Mouse (Mus musculus) myocyte (in vitro differentiated cells): ENCODE measurements around the gene Nfe2. TPM values are rescaled to one million over a fixed set of nuclear protein-coding genes. Genes with fewer than 3 reads are reported as not detected.

Experiments
- H3K27me3 ChIP-seq: one replicate; pipeline ENCODE4 v1.6.1; 2011; ENCODE audit not compliant: control insufficient read depth, insufficient read depth, insufficient read length
- H3K36me3 ChIP-seq: one replicate; pipeline ENCODE4 v1.6.1; 2011; ENCODE audit not compliant: control insufficient read depth, insufficient read depth
- H3K4me2 ChIP-seq: one replicate; pipeline ENCODE4 v1.6.1; 2011; ENCODE audit warnings: low read depth, control low read depth
- H3K4me3 ChIP-seq: one replicate; pipeline ENCODE4 v1.5.1; 2011; ENCODE audit warnings: mild to moderate bottlenecking, control low read depth, moderate library complexity
- H3K79me2 ChIP-seq: one replicate; pipeline ENCODE4 v1.6.1; 2011; ENCODE audit not compliant: control insufficient read depth, insufficient read depth
- H3ac ChIP-seq: one replicate; pipeline ENCODE4 v1.6.1; 2011; ENCODE audit not compliant: control insufficient read depth, insufficient read length
- CEBPB ChIP-seq: IDR thresholded peaks from 2 replicates; pipeline ENCODE4 v1.6.1; 2011; ENCODE audit warnings: mild to moderate bottlenecking, moderate library complexity; ENCODE audit not compliant: poor library complexity, insufficient read depth, severe bottlenecking
- E2F4 ChIP-seq: IDR thresholded peaks from one replicate; pipeline ENCODE4 v1.6.1; 2011; ENCODE audit warnings: mild to moderate bottlenecking, control low read depth, moderate library complexity; ENCODE audit not compliant: insufficient read depth
- MAX ChIP-seq: IDR thresholded peaks from one replicate; pipeline ENCODE4 v1.6.1; 2011; ENCODE audit warnings: low read depth, mild to moderate bottlenecking, control low read depth
- MYOD1 ChIP-seq, 3 experiments: IDR thresholded peaks; one replicate each; pipeline ENCODE4 v1.6.1; 2011; ENCODE audit warnings: control low read depth in 2 of 3, low read depth in 2 of 3, mild to moderate bottlenecking in 2 of 3, moderate library complexity in 1 of 3; ENCODE audit not compliant: insufficient read length in 2 of 3, control insufficient read depth in 1 of 3
- MYOG ChIP-seq, 3 experiments: IDR thresholded peaks; one replicate each; pipeline ENCODE4 v1.6.1; 2011; ENCODE audit warnings: control low read depth in 2 of 3, low read depth in 2 of 3, mild to moderate bottlenecking in 2 of 3; ENCODE audit not compliant: insufficient read length in 2 of 3, control insufficient read depth in 1 of 3, insufficient read depth in 1 of 3
- POLR2A ChIP-seq: IDR thresholded peaks from one replicate; pipeline ENCODE4 v1.6.1; 2011; ENCODE audit warnings: low read depth, mild to moderate bottlenecking, control low read depth, moderate library complexity; ENCODE audit not compliant: insufficient read length
- POLR2AphosphoS2 ChIP-seq: IDR thresholded peaks from one replicate; pipeline ENCODE4 v1.6.1; 2011; ENCODE audit warnings: low read depth, control low read depth; ENCODE audit not compliant: insufficient read length
- REST ChIP-seq: IDR thresholded peaks from one replicate; pipeline ENCODE4 v1.6.1; 2011; ENCODE audit warnings: mild to moderate bottlenecking, control low read depth, moderate library complexity; ENCODE audit not compliant: insufficient read depth, insufficient read length
- SRF ChIP-seq: IDR thresholded peaks from one replicate; pipeline ENCODE4 v1.6.1; 2011; ENCODE audit warnings: low read depth; ENCODE audit not compliant: control insufficient read depth, insufficient read length
- TCF12 ChIP-seq: IDR thresholded peaks from one replicate; pipeline ENCODE4 v1.6.1; 2011; ENCODE audit warnings: mild to moderate bottlenecking, control low read depth; ENCODE audit not compliant: poor library complexity, insufficient read depth, severe bottlenecking
- TCF3 ChIP-seq: IDR thresholded peaks from one replicate; pipeline ENCODE4 v1.6.1; 2011; ENCODE audit warnings: low read depth, control low read depth; ENCODE audit not compliant: insufficient read length
- USF1 ChIP-seq: IDR thresholded peaks from one replicate; pipeline ENCODE4 v1.6.1; 2011; ENCODE audit warnings: low read depth, mild to moderate bottlenecking, control low read depth, moderate library complexity
- polyA plus RNA-seq: library from polyadenylated mRNA; unstranded; fragments of >200 nt; fragmentation: generic; extraction: Trizol; gene quantifications from one replicate; pipeline ENCODE4 v1.2.1, GENCODE M21; 2012; ENCODE audit warnings: missing spikeins

Gene Nfe2
- polyA plus RNA-seq, 1 experiment, result 0.42 TPM

DNA sequence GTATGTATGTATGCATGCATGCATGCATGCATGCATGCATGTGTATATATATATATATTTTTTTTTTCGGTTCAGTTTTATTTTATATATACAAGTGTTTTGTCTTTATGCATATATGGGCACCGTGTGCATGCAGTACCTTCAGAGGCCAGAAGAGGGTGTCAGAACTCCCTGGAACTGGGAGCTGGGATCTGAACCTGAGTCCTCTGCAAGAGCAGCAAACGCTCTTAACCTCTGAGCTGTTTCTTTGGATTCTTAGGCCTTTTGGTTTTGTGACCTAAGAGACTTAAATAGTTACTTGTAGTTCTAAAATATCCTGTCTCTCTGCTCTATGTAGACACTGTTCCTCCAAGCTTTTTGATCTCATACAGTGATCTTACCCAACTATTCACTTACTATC, 25.9 kb upstream of the Nfe2 start:
- peaks cover 78% of the 10 kb centered on the region for H3K79me2 ChIP-seq
- TF ChIP-seq MYOD1 (IDR thresholded peaks at IDR 0.05; ENCODE audit: control insufficient read depth in 1 of 3, insufficient read length in 2 of 3, low read depth in 2 of 3) (no peak), POLR2AphosphoS2 (no peak), SRF (no peak), POLR2A (no peak), TCF12 (no peak), TCF3 (no peak), CEBPB (no peak), USF1 (no peak), E2F4 (no peak), MYOG (IDR thresholded peaks at IDR 0.05; ENCODE audit: control insufficient read depth in 1 of 3, insufficient read depth in 1 of 3, insufficient read length in 2 of 3, low read depth in 2 of 3) (no peak)
- peaks cover 3% of the 10 kb centered on the region for H3K36me3 ChIP-seq
- H3K4me2 ChIP-seq, result no peak overlapping the region
- H3K4me3 ChIP-seq, result no peak overlapping the region
- H3K27me3 ChIP-seq, result no peaks in the 10 kb centered on the region
- H3ac ChIP-seq, result no peak overlapping the region

GRCm38 (mm10) chr15:103281465-103282205, 23.4 kb upstream of the Nfe2 start:
- Histone ChIP-seq H3K79me2 (peaks cover 81% of the 10 kb centered on the region), H3K27me3 (no peaks in the 10 kb centered on the region), H3ac (no peak overlapping the region), H3K4me3 (no peak overlapping the region), H3K36me3 (no peaks in the 10 kb centered on the region), H3K4me2 (no peak overlapping the region)
- TF ChIP-seq USF1 (no peak), MAX (no peak), CEBPB (no peak), REST (no peak), E2F4 (no peak), MYOD1 (IDR thresholded peaks at IDR 0.05; ENCODE audit: control insufficient read depth in 1 of 3, insufficient read length in 2 of 3, low read depth in 2 of 3) (no peak), POLR2A (no peak), TCF3 (no peak), SRF (no peak)

DNA sequence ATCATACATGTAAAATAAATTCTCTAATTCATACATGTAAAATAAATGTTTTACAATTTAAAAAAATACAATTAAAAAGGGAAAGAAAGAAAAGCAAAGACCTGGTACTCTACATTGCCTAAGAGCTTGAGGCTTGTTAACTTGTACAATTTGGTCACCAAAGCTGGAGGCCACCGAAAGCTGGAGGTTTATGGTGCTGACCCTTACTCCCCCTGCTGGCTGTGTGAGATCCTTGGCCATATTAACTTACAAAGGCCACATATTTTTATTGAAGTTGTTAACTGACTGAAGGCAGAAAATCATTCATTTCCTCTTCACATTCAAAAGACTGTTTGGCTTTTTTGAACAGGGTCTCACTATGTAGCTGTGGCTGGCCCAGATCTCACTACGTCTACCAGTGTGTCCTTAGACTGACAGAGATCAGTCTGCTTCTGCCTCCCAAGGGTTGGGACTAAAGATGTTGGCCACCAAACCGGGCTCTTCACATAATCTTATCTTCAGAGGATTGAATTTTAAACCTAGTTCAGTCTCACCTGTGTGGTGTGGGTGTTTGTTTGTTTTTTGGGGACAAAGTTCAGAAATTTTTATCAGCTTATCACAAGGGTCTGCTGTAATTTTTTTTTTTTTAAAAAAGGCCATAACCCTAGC, 22.7 kb upstream of the Nfe2 start:
- H3K4me3 ChIP-seq, result no peak overlapping the region
- peaks cover 74% of the 10 kb centered on the region for H3K79me2 ChIP-seq
- no peaks in the 10 kb centered on the region for H3K36me3 ChIP-seq
- no peak overlapping the region for H3ac ChIP-seq
- H3K27me3 ChIP-seq, result no peaks in the 10 kb centered on the region
- no peak for TF ChIP-seq E2F4
- no peak for TF ChIP-seq POLR2AphosphoS2
- TF ChIP-seq TCF3, result no peak
- no peak for TF ChIP-seq MAX
- TF ChIP-seq MYOG (IDR thresholded peaks at IDR 0.05; ENCODE audit: control insufficient read depth in 1 of 3, insufficient read depth in 1 of 3, insufficient read length in 2 of 3, low read depth in 2 of 3), result no peak
- TF ChIP-seq CEBPB, result no peak
- TF ChIP-seq MYOD1 (IDR thresholded peaks at IDR 0.05; ENCODE audit: control insufficient read depth in 1 of 3, insufficient read length in 2 of 3, low read depth in 2 of 3), result no peak
- TF ChIP-seq TCF12, result no peak
- no peak for TF ChIP-seq USF1
- TF ChIP-seq REST, result no peak
- no peak for TF ChIP-seq SRF
- no peak overlapping the region for H3K4me2 ChIP-seq

- no peak overlapping the region for H3K4me3 ChIP-seq
- TF ChIP-seq REST (no peak), POLR2A (no peak), TCF12 (no peak), USF1 (no peak), TCF3 (no peak), POLR2AphosphoS2 (no peak), E2F4 (no peak), SRF (no peak), MYOD1 (IDR thresholded peaks at IDR 0.05; ENCODE audit: control insufficient read depth in 1 of 3, insufficient read length in 2 of 3, low read depth in 2 of 3) (no peak), MAX (no peak), MYOG (IDR thresholded peaks at IDR 0.05; ENCODE audit: control insufficient read depth in 1 of 3, insufficient read depth in 1 of 3, insufficient read length in 2 of 3, low read depth in 2 of 3) (no peak), CEBPB (no peak)
- H3K4me2 ChIP-seq, result no peak overlapping the region
- peaks cover 73% of the 10 kb centered on the region for H3K79me2 ChIP-seq
- H3ac ChIP-seq, result no peak overlapping the region
- no peaks in the 10 kb centered on the region for H3K36me3 ChIP-seq
- H3K27me3 ChIP-seq, result no peaks in the 10 kb centered on the region
Measured at GRCm38 (mm10) chr15:103279750-103280149, 21.5 kb upstream of the Nfe2 start.
